Mouse (Mus musculus) ES-E14 (cell line): Measurements from ENCODE around the gene Cntf.

Experiments used
- CHD2 ChIP-seq: IDR thresholded peaks from 2 replicates; pipeline ENCODE4 v1.6.1; 2014; ENCODE audit warnings: mild to moderate bottlenecking, low read depth, low read length, inconsistent platforms
- MAFK ChIP-seq: IDR thresholded peaks from 2 replicates; pipeline ENCODE4 v1.6.1; 2014; ENCODE audit warnings: mild to moderate bottlenecking, low read depth, low read length, inconsistent platforms; ENCODE audit not compliant: insufficient read depth
- ZNF384 ChIP-seq: IDR thresholded peaks from 2 replicates; pipeline ENCODE4 v1.6.1; 2012; ENCODE audit warnings: low read depth, low read length, inconsistent platforms

DNA sequence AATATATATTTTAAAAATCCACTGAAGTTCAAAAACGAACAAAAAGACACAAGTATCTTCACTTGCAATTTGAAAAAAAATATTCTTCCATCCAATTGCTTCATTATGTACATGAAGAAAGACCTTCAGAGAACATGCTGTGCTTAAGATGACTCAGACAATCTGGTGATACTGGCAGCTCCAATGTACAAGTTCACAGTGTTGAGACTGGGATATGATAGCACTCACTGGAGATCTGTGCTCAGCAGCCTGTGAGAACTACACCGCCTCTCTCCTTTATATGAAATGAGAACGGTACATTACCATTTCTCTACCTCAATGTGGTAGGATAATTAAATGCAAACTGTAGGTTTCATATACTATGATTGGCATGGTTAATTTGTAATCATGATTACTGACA, 37.4 kb upstream of the Cntf start:
- no peak for TF ChIP-seq MAFK
- TF ChIP-seq CHD2 = no peak
- no peak for TF ChIP-seq ZNF384
